Mouse (Mus musculus) heart, postnatal 36 days (tissue): ENCODE data around the gene Kbtbd8. TPM values are rescaled to one million over a fixed set of nuclear protein-coding genes. Genes with fewer than 3 reads are reported as not detected.

Source experiments
- DNase-seq, 2 experiments: peaks; one replicate each; pipeline ENCODE4 v3.0.0; 2021 to 2022
- intact Hi-C: fragments of 180-260 bp; cut with DNase I; formaldehyde crosslinking; loops from one replicate; pipeline ENCODE4 v1.15.1; 2025
- total RNA-seq, 2 experiments: library from RNA; stranded (reverse); gene quantifications; 2 replicates each; pipeline ENCODE4 v1.2.3; 2021

The Kbtbd8 gene
- 1 to 10 TPM; 1.1 to 1.3 TPM for total RNA-seq

- DNase-seq, result peak in 1 of 2 experiments; percentile 1
- intact Hi-C loops, result no loop called here
Observed at GRCm38 (mm10) chr6:95116946-95117345, at the start of gene Kbtbd8. Gene Kbtbd8 (plus strand): TSS chr6:95117240.

GRCm38 (mm10) chr6:95069753-95070152, 47.3 kb upstream of the Kbtbd8 start:
- intact Hi-C loops, result no loop called here
- DNase-seq, result no peak

GRCm38 (mm10) chr6:95085276-95085675, 31.8 kb upstream of the Kbtbd8 start:
- intact Hi-C loops, result no loop called here
- no peak for DNase-seq

GRCm38 (mm10) chr6:95087154-95087846, 29.7 kb upstream of the Kbtbd8 start:
- DNase-seq, result no peak
- intact Hi-C loops, result no loop called here

- intact Hi-C loops, result no loop called here
Observed at GRCm38 (mm10) chr6:95088075-95088474, 29.0 kb upstream of the Kbtbd8 start.

GRCm38 (mm10) chr6:95094695-95095094, 22.3 kb upstream of the Kbtbd8 start:
- intact Hi-C loops, result loop anchor here (5.0 kb wide), 1 partner anchor 1913 kb away; no protein-coding TSS in a partner anchor
- no peak for DNase-seq

More at GRCm38 (mm10) chr6:95088075-95088474, 29.0 kb upstream of the Kbtbd8 start:
- no peak for DNase-seq

GRCm38 (mm10) chr6:95098366-95099109, 18.5 kb upstream of the Kbtbd8 start:
- peak; percentile 78 to 88 for DNase-seq
- intact Hi-C loops, result loop anchor here (5.0 kb wide), 1 partner anchor 1909 kb away; no protein-coding TSS in a partner anchor

- intact Hi-C loops, result no loop called here
- DNase-seq, result no peak
Observed at GRCm38 (mm10) chr6:95103706-95104105, 13.3 kb upstream of the Kbtbd8 start.

GRCm38 (mm10) chr6:95108437-95108836, 8.6 kb upstream of the Kbtbd8 start:
- DNase-seq, result no peak

GRCm38 (mm10) chr6:95109691-95110450, 7.2 kb upstream of the Kbtbd8 start:
- intact Hi-C loops, result no loop called here

More at GRCm38 (mm10) chr6:95108437-95108836, 8.6 kb upstream of the Kbtbd8 start:
- intact Hi-C loops, result no loop called here

GRCm38 (mm10) chr6:95112015-95112414, 5.0 kb upstream of the Kbtbd8 start:
- intact Hi-C loops, result no loop called here
- no peak for DNase-seq

More at GRCm38 (mm10) chr6:95109691-95110450, 7.2 kb upstream of the Kbtbd8 start:
- no peak for DNase-seq

GRCm38 (mm10) chr6:95116513-95116912, 527 bp upstream of the Kbtbd8 start:
- intact Hi-C loops, result no loop called here
- DNase-seq, result no peak

GRCm38 (mm10) chr6:95117614-95118541, 838 bp downstream of the Kbtbd8 start:
- intact Hi-C loops, result no loop called here
- peak; percentile 86 to 88 for DNase-seq

- intact Hi-C loops, result no loop called here
- DNase-seq, result no peak
Observed at GRCm38 (mm10) chr6:95119389-95119788, 2.3 kb downstream of the Kbtbd8 start.

- intact Hi-C loops, result no loop called here
- DNase-seq, result no peak
Observed at GRCm38 (mm10) chr6:95149931-95150534, 33.0 kb downstream of the Kbtbd8 start.

- intact Hi-C loops, result no loop called here
- DNase-seq, result no peak
Observed at GRCm38 (mm10) chr6:95150885-95151284, 33.8 kb downstream of the Kbtbd8 start.

GRCm38 (mm10) chr6:95151563-95151962, 34.5 kb downstream of the Kbtbd8 start:
- intact Hi-C loops, result no loop called here
- no peak for DNase-seq

GRCm38 (mm10) chr6:95163965-95164364, 46.9 kb downstream of the Kbtbd8 start:
- intact Hi-C loops, result no loop called here

GRCm38 (mm10) chr6:95165630-95166029, 48.6 kb downstream of the Kbtbd8 start:
- intact Hi-C loops, result no loop called here
- DNase-seq, result no peak

More at GRCm38 (mm10) chr6:95163965-95164364, 46.9 kb downstream of the Kbtbd8 start:
- no peak for DNase-seq
